15 mouse cellular contexts compared by ENCODE assay signal in genomic region chr5:18472114-18472513, GRCm38 (mm10).
DNase-seq lines count a peak whose midpoint lies in the region; ATAC-seq and TF ChIP-seq lines count a peak whose summit lies in the region.
"Had no signal": no experiment of that assay in that cellular context is flagged by ENCODE, and none has a peak within 500 bp of the region (broad histone marks: within the 10 kb centered on the region; RNA-seq: fewer than 3 reads in every experiment).

No protein-coding gene starts in this region.

- peak; percentile 10 for DNase-seq in heart, postnatal 0 days (ENCODE audit: low spot score)
- peak; percentile 40 for DNase-seq in lung, postnatal 0 days (ENCODE audit: low spot score)
- DNase-seq in lung, postnatal 10 days, result no peak
- peak; percentile 3 for DNase-seq in NIH3T3 (ENCODE audit: low read depth)
- DNase-seq in retina, postnatal 1 day, result peak; percentile 14
- no peak for DNase-seq in ovary, postnatal 14 days (ENCODE audit: low spot score)
- no peak for DNase-seq in urinary bladder, postnatal 10 days (ENCODE audit: low spot score)
- DNase-seq: cerebellum, adult 2 months; heart, postnatal 4 days; kidney, adult 18-20 months had no signal

- no peak overlapping the region for H3K27ac ChIP-seq in heart, postnatal 0 days (ENCODE audit: low read depth)
- no peak overlapping the region for H3K27ac ChIP-seq in heart, embryonic 11.5 days (ENCODE audit: low read depth, low read length)
- no peak overlapping the region for H3K27ac ChIP-seq in lung, postnatal 0 days (ENCODE audit: low read length)
- H3K27ac ChIP-seq: embryonic facial prominence, embryonic 13.5 days; stomach, embryonic 15.5 days had no signal

- no peaks in the 10 kb centered on the region for H3K9me3 ChIP-seq in heart, postnatal 0 days (replicated peaks; ENCODE audit: control insufficient read depth, low read length)
- no peaks in the 10 kb centered on the region for H3K9me3 ChIP-seq in heart, embryonic 11.5 days (replicated peaks; ENCODE audit: control insufficient read depth, low read length)
- no peaks in the 10 kb centered on the region for H3K9me3 ChIP-seq in lung, postnatal 0 days (ENCODE audit: low read length)
- H3K9me3 ChIP-seq: embryonic facial prominence, embryonic 13.5 days; megakaryocyte, embryonic 14.5 days; stomach, embryonic 15.5 days had no signal

- H3K4me1 ChIP-seq in heart, postnatal 0 days (ENCODE audit: control insufficient read depth, insufficient read depth), result no peaks in the 10 kb centered on the region
- H3K4me1 ChIP-seq in heart, embryonic 11.5 days (ENCODE audit: control insufficient read depth, insufficient read depth, low read length), result no peaks in the 10 kb centered on the region
- H3K4me1 ChIP-seq in lung, postnatal 0 days (ENCODE audit: insufficient read depth, low read depth, low read length), result no peaks in the 10 kb centered on the region
- H3K4me1 ChIP-seq: embryonic facial prominence, embryonic 13.5 days; megakaryocyte, embryonic 14.5 days; stomach, embryonic 15.5 days had no signal

- ATAC-seq in heart, postnatal 0 days (ENCODE audit: insufficient read depth, low read depth), result no peak
- ATAC-seq in heart, embryonic 11.5 days (replicated peaks; ENCODE audit: insufficient number of reproducible peaks, low FRiP score, low TSS enrichment), result no peak
- no peak for ATAC-seq in lung, postnatal 0 days

- H3K9ac ChIP-seq in heart, postnatal 0 days (replicated peaks; ENCODE audit: low read depth, low read length), result no peak overlapping the region
- H3K9ac ChIP-seq in heart, embryonic 11.5 days (ENCODE audit: low read depth, low read length), result no peak overlapping the region
- H3K9ac ChIP-seq in lung, postnatal 0 days (replicated peaks; ENCODE audit: low read depth), result no peak overlapping the region
- H3K9ac ChIP-seq: embryonic facial prominence, embryonic 13.5 days; stomach, embryonic 15.5 days had no signal

- peak; percentile 34; the same call in 1 of the 2 replicates for TF ChIP-seq CTCF in heart, postnatal 0 days (IDR thresholded peaks at IDR 0.05; ENCODE audit: low read depth)
- peak; percentile 18; the same call in 1 of the 2 replicates for TF ChIP-seq CTCF in lung, postnatal 0 days (IDR thresholded peaks at IDR 0.05)

- TF ChIP-seq EP300 in heart, postnatal 0 days (IDR thresholded peaks at IDR 0.05; ENCODE audit: low read depth), result no peak
- no peak for TF ChIP-seq EP300 in lung, postnatal 0 days (IDR thresholded peaks at IDR 0.05)

- no peak overlapping the region for H3K4me3 ChIP-seq in heart, postnatal 0 days (ENCODE audit: low read depth, low read length)
- H3K4me3 ChIP-seq in heart, embryonic 11.5 days (ENCODE audit: low read depth, low read length), result no peak overlapping the region
- H3K4me3 ChIP-seq in lung, postnatal 0 days (ENCODE audit: low read depth, low read length), result no peak overlapping the region
- H3K4me3 ChIP-seq: embryonic facial prominence, embryonic 13.5 days; megakaryocyte, embryonic 14.5 days; myocyte; stomach, embryonic 15.5 days had no signal

- H3K4me2 ChIP-seq in heart, postnatal 0 days (ENCODE audit: low read depth, low read length), result no peak overlapping the region
- no peak overlapping the region for H3K4me2 ChIP-seq in heart, embryonic 11.5 days
- no peak overlapping the region for H3K4me2 ChIP-seq in lung, postnatal 0 days (replicated peaks; ENCODE audit: low read depth, low read length)
- H3K4me2 ChIP-seq: embryonic facial prominence, embryonic 13.5 days; stomach, embryonic 15.5 days had no signal

- no peaks in the 10 kb centered on the region for H3K27me3 ChIP-seq in heart, postnatal 0 days (ENCODE audit: control insufficient read depth, insufficient read depth, low read length)
- H3K27me3 ChIP-seq in heart, embryonic 11.5 days (ENCODE audit: control insufficient read depth, insufficient read depth, low read length), result no peaks in the 10 kb centered on the region
- H3K27me3 ChIP-seq in lung, postnatal 0 days (replicated peaks; ENCODE audit: insufficient read depth, low read length), result no peaks in the 10 kb centered on the region
- H3K27me3 ChIP-seq: embryonic facial prominence, embryonic 13.5 days; megakaryocyte, embryonic 14.5 days; stomach, embryonic 15.5 days had no signal

- H3K36me3 ChIP-seq in heart, postnatal 0 days (replicated peaks; ENCODE audit: control insufficient read depth, insufficient read depth, low read length), result no peaks in the 10 kb centered on the region
- H3K36me3 ChIP-seq in heart, embryonic 11.5 days (ENCODE audit: control insufficient read depth, insufficient read depth, low read length), result no peaks in the 10 kb centered on the region
- H3K36me3 ChIP-seq in lung, postnatal 0 days (ENCODE audit: insufficient read depth, low read length), result no peaks in the 10 kb centered on the region
- H3K36me3 ChIP-seq: embryonic facial prominence, embryonic 13.5 days; stomach, embryonic 15.5 days had no signal

Comparison
In these comparisons a context has a peak if more than half of its experiments do, and no peak if none do; other contexts are left out.
1. DNase-seq: peak in heart, postnatal 0 days (single experiment), lung, postnatal 0 days (single experiment), NIH3T3 (single experiment) and retina, postnatal 1 day (single experiment); none in lung, postnatal 10 days (single experiment), ovary, postnatal 14 days (single experiment) and urinary bladder, postnatal 10 days (single experiment).